Mouse (Mus musculus): ENCODE results near the gene Hist2h3c2. TPM values are rescaled to one million over a fixed set of nuclear protein-coding genes. Genes with fewer than 3 reads are reported as not detected.
A peak's percentile ranks its signal among the peaks of the same experiment; 100 is the strongest.
"Not testable (repeated sequence)": the region's sequence is repeated elsewhere in the genome, so short reads cannot be mapped to it uniquely, and the experiment has no call there.

Gene Hist2h3c2
- 5.6 and 8.7 TPM in 2 replicates for polyA plus RNA-seq (2015; fragmentation: Nextera tagmentation; extraction: Ambion mirVana)

DNA sequence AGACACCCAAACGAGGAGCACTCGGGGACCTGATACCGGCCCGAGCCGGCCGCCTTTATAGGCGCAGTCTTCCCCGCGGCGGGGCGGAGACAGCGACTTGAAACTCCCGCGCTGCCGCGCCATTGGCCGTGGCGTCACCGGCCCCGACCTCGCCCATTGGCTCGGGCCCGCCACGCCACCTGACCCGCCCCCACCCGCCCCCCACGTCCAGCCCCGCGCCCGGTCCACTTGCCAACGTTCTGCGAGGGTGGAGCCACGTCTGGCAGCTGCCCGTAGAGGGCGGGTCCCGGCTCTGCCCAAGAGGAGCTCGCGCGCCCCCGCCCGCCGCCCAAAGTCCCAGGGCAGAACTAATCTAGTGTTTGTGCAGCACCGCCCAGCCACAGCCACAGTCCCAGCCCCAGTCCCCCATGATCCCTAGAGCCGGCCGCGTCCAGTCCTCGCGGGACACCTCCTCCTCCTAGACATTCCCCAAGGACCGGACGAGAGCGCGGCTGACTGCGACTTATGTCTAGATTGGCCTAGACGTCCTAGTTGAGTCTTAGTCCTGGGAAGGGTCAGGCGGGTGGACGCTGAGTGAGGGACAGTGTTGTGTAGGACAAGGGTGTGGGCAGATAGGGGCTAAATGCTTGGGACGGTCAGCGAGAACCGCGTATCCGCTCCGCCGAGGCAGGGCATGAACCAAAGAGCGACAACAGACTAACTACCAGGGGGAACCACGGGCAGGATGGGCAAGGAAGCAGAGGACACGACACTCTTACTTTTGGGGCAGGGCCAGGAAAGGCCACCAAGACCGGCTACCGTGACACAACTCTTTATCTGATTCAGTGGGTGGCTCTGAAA, at the start of gene Hist2h3c2:
Gene Hist2h3c2, minus strand, starts transcription at position 174 of the 840 bp plus-strand sequence.
- Histone ChIP-seq H3K4me1 (peaks cover 18% of the 10 kb centered on the region), H3K9ac (peak within 1 kb of the TSS; percentile 52), H3K4me2 (peak within 1 kb of the TSS; percentile 54), H3K4me3 (replicated peaks) (peak within 1 kb of the TSS; percentile 44), H3K27ac (peak within 1 kb of the TSS; percentile 76)
- 0% methylated on average over 28 of the region's 68 CpGs for WGBS
- ATAC-seq (ENCODE audit: insufficient read depth, low FRiP score, low read depth), result peak; percentile 91
- not testable (repeated sequence) for H3K27me3 ChIP-seq (replicated peaks); H3K36me3 ChIP-seq; H3K9me3 ChIP-seq

GRCm38 (mm10) chr3:96287334-96287733, 48.4 kb upstream of the Hist2h3c2 start:
- not testable (repeated sequence) for H3K27ac ChIP-seq; H3K4me2 ChIP-seq; H3K4me1 ChIP-seq; H3K9ac ChIP-seq; H3K4me3 ChIP-seq (replicated peaks); ATAC-seq (ENCODE audit: insufficient read depth, low FRiP score, low read depth); H3K36me3 ChIP-seq; H3K9me3 ChIP-seq
- 90% methylated on average over 11 of the region's 11 CpGs for WGBS
- H3K27me3 ChIP-seq (replicated peaks), result peaks cover 12% of the 10 kb centered on the region

DNA sequence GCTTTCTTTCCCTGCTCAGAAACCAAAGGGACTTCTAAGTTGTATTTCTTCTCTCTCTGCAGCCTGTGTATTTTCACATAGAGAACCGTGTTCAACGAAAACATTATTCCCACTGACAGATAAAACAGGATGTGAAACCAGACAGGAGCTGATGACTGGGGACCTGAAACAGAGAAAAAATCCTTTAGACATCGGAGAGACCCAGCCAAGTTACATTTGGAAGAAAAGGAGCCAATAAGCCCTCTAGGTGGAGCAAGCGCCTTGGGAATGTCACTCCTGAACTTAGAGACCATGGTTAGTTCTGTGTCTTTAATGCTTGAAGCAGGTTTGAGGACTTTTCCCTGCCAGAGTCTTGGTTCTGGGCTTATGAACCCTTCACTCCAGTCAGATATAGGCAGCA, 45.5 kb upstream of the Hist2h3c2 start:
- no peaks in the 10 kb centered on the region for H3K36me3 ChIP-seq
- H3K27me3 ChIP-seq (replicated peaks), result peaks cover 13% of the 10 kb centered on the region
- H3K9ac ChIP-seq, result no peak overlapping the region
- no peak overlapping the region for H3K4me3 ChIP-seq (replicated peaks)
- peaks cover 4% of the 10 kb centered on the region; the same call in 1 of the 2 replicates for H3K4me1 ChIP-seq
- no peaks in the 10 kb centered on the region for H3K9me3 ChIP-seq
- WGBS, result 13% methylated on average over 4 of the region's 4 CpGs
- no peak overlapping the region for H3K27ac ChIP-seq
- peak overlapping the region; percentile 12; the same call in 1 of the 2 replicates for H3K4me2 ChIP-seq
- ATAC-seq (ENCODE audit: insufficient read depth, low FRiP score, low read depth), result no peak

DNA sequence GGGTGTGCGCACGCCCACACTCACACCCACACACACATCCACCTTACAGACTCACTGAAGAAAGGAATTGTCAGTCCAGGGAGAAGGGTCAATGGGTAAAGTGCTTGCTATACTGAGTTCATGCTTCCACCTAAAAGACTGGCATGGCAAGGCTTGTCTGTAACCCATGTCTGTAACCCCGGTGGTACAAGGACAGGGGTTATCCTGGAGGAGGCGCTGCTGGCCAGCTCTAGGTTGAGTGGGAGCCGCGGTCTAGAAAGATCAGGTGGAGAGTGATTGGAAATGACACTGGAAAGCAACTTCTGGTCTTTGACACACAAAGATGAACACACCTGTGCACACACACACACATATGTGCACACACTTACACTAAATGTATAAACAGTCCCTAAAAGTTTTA, 41.7 kb upstream of the Hist2h3c2 start:
- Histone ChIP-seq H3K36me3 (no peaks in the 10 kb centered on the region), H3K4me2 (no peak overlapping the region), H3K9me3 (no peaks in the 10 kb centered on the region), H3K4me1 (peaks cover 7% of the 10 kb centered on the region), H3K9ac (no peak overlapping the region), H3K27ac (no peak overlapping the region), H3K27me3 (replicated peaks) (peaks cover 13% of the 10 kb centered on the region), H3K4me3 (replicated peaks) (no peak overlapping the region)
- 65% methylated on average over 6 of the region's 6 CpGs for WGBS
- no peak for ATAC-seq (ENCODE audit: insufficient read depth, low FRiP score, low read depth)

- H3K4me1 ChIP-seq, result peaks cover 3% of the 10 kb centered on the region
- peak overlapping the region; percentile 77 for H3K4me2 ChIP-seq
- peak; percentile 89 for ATAC-seq (ENCODE audit: insufficient read depth, low FRiP score, low read depth)
- H3K9me3 ChIP-seq, result no peaks in the 10 kb centered on the region
- H3K36me3 ChIP-seq, result no peaks in the 10 kb centered on the region
- 0% methylated on average over 49 of the region's 49 CpGs for WGBS
- peak overlapping the region; percentile 85 for H3K27ac ChIP-seq
- 0 out of 2 replicates have a peak, but pooled peaks cover 4% of the 10 kb centered on the region for H3K27me3 ChIP-seq (replicated peaks)
- H3K4me3 ChIP-seq (replicated peaks), result peak overlapping the region; percentile 52
- peak overlapping the region; percentile 27; the same call in 1 of the 2 replicates for H3K9ac ChIP-seq
Measured at GRCm38 (mm10) chr3:96277800-96278624, 39.1 kb upstream of the Hist2h3c2 start.

- Histone ChIP-seq H3K4me2 (peak overlapping the region; percentile 77), H3K27ac (peak overlapping the region; percentile 65; the same call in 1 of the 2 replicates), H3K9ac (peak overlapping the region; percentile 27; the same call in 1 of the 2 replicates), H3K4me3 (replicated peaks) (peak overlapping the region; percentile 52), H3K9me3 (no peaks in the 10 kb centered on the region), H3K36me3 (no peaks in the 10 kb centered on the region), H3K4me1 (peaks cover 3% of the 10 kb centered on the region), H3K27me3 (replicated peaks) (0 out of 2 replicates have a peak, but pooled peaks cover 2% of the 10 kb centered on the region)
- peak; percentile 18 for ATAC-seq (ENCODE audit: insufficient read depth, low FRiP score, low read depth)
- 16% methylated on average over 8 of the region's 8 CpGs for WGBS
Measured at GRCm38 (mm10) chr3:96277428-96277799, 38.5 kb upstream of the Hist2h3c2 start.

GRCm38 (mm10) chr3:96273591-96274465, 34.9 kb upstream of the Hist2h3c2 start:
- H3K4me3 ChIP-seq (replicated peaks), result no peak overlapping the region
- ATAC-seq (ENCODE audit: insufficient read depth, low FRiP score, low read depth), result no peak
- WGBS, result 82% methylated on average over 17 of the region's 17 CpGs
- no peak overlapping the region for H3K4me2 ChIP-seq
- no peaks in the 10 kb centered on the region for H3K9me3 ChIP-seq
- no peak overlapping the region for H3K27ac ChIP-seq
- H3K9ac ChIP-seq, result no peak overlapping the region
- H3K36me3 ChIP-seq, result no peaks in the 10 kb centered on the region
- peaks cover 3% of the 10 kb centered on the region for H3K4me1 ChIP-seq
- no peaks in the 10 kb centered on the region for H3K27me3 ChIP-seq (replicated peaks)

GRCm38 (mm10) chr3:96269511-96270474, 30.9 kb upstream of the Hist2h3c2 start, which contains the start of gene Hist2h2bb:
Hist2h2bb (plus strand) TSS chr3:96269752.
- ATAC-seq (ENCODE audit: insufficient read depth, low FRiP score, low read depth), result peak; percentile 94
- Histone ChIP-seq H3K27me3 (replicated peaks) (no peaks in the 10 kb centered on the region), H3K4me3 (replicated peaks) (peak within 1 kb of the TSS; percentile 54), H3K4me1 (peaks cover 3% of the 10 kb centered on the region; the same call in 1 of the 2 replicates), H3K4me2 (peak within 1 kb of the TSS; percentile 65), H3K9me3 (no peaks in the 10 kb centered on the region), H3K27ac (peak within 1 kb of the TSS; percentile 98), H3K9ac (peak within 1 kb of the TSS; percentile 42), H3K36me3 (no peaks in the 10 kb centered on the region)
- under 1% methylated on average over 45 of the region's 45 CpGs for WGBS

GRCm38 (mm10) chr3:96268776-96269378, 29.9 kb upstream of the Hist2h3c2 start:
- 0% methylated on average over 15 of the region's 44 CpGs for WGBS
- Histone ChIP-seq H3K4me3 (replicated peaks) (peak overlapping the region; percentile 45), H3K4me2 (peak overlapping the region; percentile 65), H3K27ac (peak overlapping the region; percentile 98)
- not testable (repeated sequence) for H3K36me3 ChIP-seq; H3K9me3 ChIP-seq; H3K4me1 ChIP-seq; H3K27me3 ChIP-seq (replicated peaks); H3K9ac ChIP-seq
- peak; percentile 13 for ATAC-seq (ENCODE audit: insufficient read depth, low FRiP score, low read depth)

All from stomach, embryonic 15.5 days (tissue).